16 mouse cellular contexts compared by ENCODE assay signal in the genomic region with DNA sequence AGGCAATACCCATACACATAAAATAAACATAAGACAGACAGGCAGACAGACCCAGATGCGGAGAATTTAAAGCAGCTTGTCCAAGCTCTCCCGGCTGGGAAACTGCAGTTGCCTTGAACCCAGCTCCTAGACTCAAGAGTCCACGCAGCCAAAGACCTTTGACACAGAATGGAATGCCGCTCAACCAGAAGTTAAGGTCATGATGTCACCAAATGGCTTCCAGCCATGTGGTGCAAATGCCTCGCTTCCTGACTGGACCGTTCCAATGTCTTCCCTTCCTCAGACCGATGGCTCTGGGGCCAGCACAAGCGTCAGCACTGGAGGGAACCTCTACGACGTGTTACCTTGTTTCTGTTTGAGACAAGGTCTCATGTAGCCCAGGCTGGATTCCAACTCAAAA. TPM values are rescaled to one million over a fixed set of nuclear protein-coding genes. Genes with fewer than 3 reads are reported as not detected.
A peak's percentile ranks its signal among the peaks of the same experiment; 100 is the strongest.
DNase-seq lines count a peak whose midpoint lies in the region; ATAC-seq lines count a peak whose summit lies in the region.
"Had no signal": no experiment of that assay in that cellular context is flagged by ENCODE, and none has a peak within 500 bp of the region (broad histone marks: within the 10 kb centered on the region; RNA-seq: fewer than 3 reads in every experiment).

No protein-coding gene starts in this region.

- no peaks in the 10 kb centered on the region for H3K9me3 ChIP-seq in heart, embryonic 10.5 days
- H3K9me3 ChIP-seq in intestine, embryonic 16.5 days (ENCODE audit: control insufficient read depth, low read length): 0 out of 2 replicates have a peak, but pooled peaks cover 2% of the 10 kb centered on the region
- H3K9me3 ChIP-seq: embryonic facial prominence, embryonic 15.5 days; liver, embryonic 12.5 days had no signal

- peaks cover 15% of the 10 kb centered on the region for H3K4me1 ChIP-seq in heart, embryonic 10.5 days
- peaks cover 5% of the 10 kb centered on the region; the same call in 1 of the 2 replicates for H3K4me1 ChIP-seq in intestine, embryonic 16.5 days (ENCODE audit: control insufficient read depth, insufficient read depth, low read length)

- ATAC-seq in intestine, embryonic 16.5 days: no peak
- ATAC-seq: forebrain, embryonic 16.5 days; liver, embryonic 12.5 days had no signal

- DNase-seq in heart, adult 11 months: peak; percentile 93
- DNase-seq in heart, embryonic 10.5 days (ENCODE audit: low spot score): no peak
- DNase-seq in adipocyte (ENCODE audit: low spot score): peak; percentile 45
- peak; percentile 38 to 51 for DNase-seq in heart, adult 9 months (ENCODE audit: low spot score in 2 of 2)
- DNase-seq in kidney, postnatal 25 days: peak; percentile 68 to 79
- DNase-seq in layer of hippocampus, postnatal 36 days: no peak
- DNase-seq in embryo, embryonic 9.5 days (ENCODE audit: extremely low spot score): no peak
- DNase-seq: midbrain, embryonic 14.5 days; thymus, adult 2 months had no signal

- WGBS in heart, embryonic 10.5 days: 84% methylated on average over 10 of the region's 10 CpGs
- 85% methylated on average over 10 of the region's 10 CpGs for WGBS in intestine, embryonic 16.5 days

- H3K36me3 ChIP-seq in heart, embryonic 10.5 days: no peaks in the 10 kb centered on the region
- no peaks in the 10 kb centered on the region for H3K36me3 ChIP-seq in intestine, embryonic 16.5 days (ENCODE audit: control insufficient read depth, insufficient read depth, low read length)
- H3K36me3 ChIP-seq: embryonic facial prominence, embryonic 15.5 days; liver, embryonic 12.5 days had no signal

- H3K27ac ChIP-seq in heart, embryonic 10.5 days: no peak overlapping the region
- H3K27ac ChIP-seq in intestine, embryonic 16.5 days (ENCODE audit: low read length): no peak overlapping the region
- H3K27ac ChIP-seq: embryonic facial prominence, embryonic 15.5 days; layer of hippocampus, adult 2 months; liver, embryonic 12.5 days; macrophage had no signal

- no peak overlapping the region for H3K9ac ChIP-seq in intestine, embryonic 16.5 days (ENCODE audit: low read depth, low read length)
- H3K9ac ChIP-seq: embryonic facial prominence, embryonic 15.5 days; liver, embryonic 12.5 days had no signal

- no peak overlapping the region for H3K4me3 ChIP-seq in heart, embryonic 10.5 days
- no peak overlapping the region for H3K4me3 ChIP-seq in intestine, embryonic 16.5 days (ENCODE audit: low read length)
- H3K4me3 ChIP-seq: embryonic facial prominence, embryonic 15.5 days; layer of hippocampus, adult 2 months; liver, embryonic 12.5 days had no signal

- no peaks in the 10 kb centered on the region for H3K27me3 ChIP-seq in heart, embryonic 10.5 days (ENCODE audit: insufficient read depth, poor library complexity, severe bottlenecking)
- H3K27me3 ChIP-seq in intestine, embryonic 16.5 days (replicated peaks; ENCODE audit: control insufficient read depth, insufficient read depth, low read length): no peaks in the 10 kb centered on the region
- H3K27me3 ChIP-seq: embryonic facial prominence, embryonic 15.5 days had no signal

- H3K4me2 ChIP-seq in intestine, embryonic 16.5 days (ENCODE audit: low read depth, low read length): no peak overlapping the region
- H3K4me2 ChIP-seq: embryonic facial prominence, embryonic 15.5 days; liver, embryonic 12.5 days had no signal

RNA-seq across cellular contexts. Expression of a gene that starts 4.3 kb away (rescaled TPM):
- 8.9 and 11.8 TPM in 2 replicates for polyA plus RNA-seq in heart, embryonic 10.5 days (2016; fragmentation: Nextera tagmentation; extraction: Ambion mirVana)
- 100 to 1,000 TPM; 342 to 346 TPM for total RNA-seq in layer of hippocampus, postnatal 36 days (2021)
- 24.9 and 28.0 TPM in 2 replicates for polyA plus RNA-seq in intestine, embryonic 16.5 days (2015; fragmentation: Nextera tagmentation; extraction: Ambion mirVana)

RNA-seq across cellular contexts. Expression of a gene that starts 29.9 kb away (rescaled TPM):
- 10.6 and 21.6 TPM in 2 replicates for polyA plus RNA-seq in heart, embryonic 10.5 days (2016; fragmentation: Nextera tagmentation; extraction: Ambion mirVana)
- under 1 TPM; 0.57 to 0.83 TPM for total RNA-seq in layer of hippocampus, postnatal 36 days (2021)
- polyA plus RNA-seq in intestine, embryonic 16.5 days (2015; fragmentation: Nextera tagmentation; extraction: Ambion mirVana): 0.91 and 1.0 TPM in 2 replicates
- polyA plus RNA-seq: C2C12, macrophage had no signal

Comparison
In these comparisons a context has a peak if more than half of its experiments do, and no peak if none do; other contexts are left out.
1. DNase-seq: peak in heart, adult 11 months (single experiment), adipocyte (single experiment), heart, adult 9 months (2 of 2) and kidney, postnatal 25 days (2 of 2); none in heart, embryonic 10.5 days (single experiment), layer of hippocampus, postnatal 36 days (0 of 2) and embryo, embryonic 9.5 days (single experiment).